Mouse (Mus musculus) kidney, adult 2 months (tissue): ENCODE data around the gene Cbx1.

ENCODE experiments used
- CTCF ChIP-seq: fragments of 200-500 bp; conservative IDR thresholded peaks from 2 replicates; pipeline ENCODE4 v1.5.1; 2011; ENCODE audit warnings: low read depth, mild to moderate bottlenecking, control low read depth, low read length, moderate library complexity, mixed read lengths; ENCODE audit not compliant: insufficient read depth, insufficient read length
- POLR2A ChIP-seq: fragments of 200-500 bp; IDR thresholded peaks from one replicate; pipeline ENCODE4 v1.6.1; 2011; ENCODE audit warnings: low read depth, low read length, control low read depth

DNA sequence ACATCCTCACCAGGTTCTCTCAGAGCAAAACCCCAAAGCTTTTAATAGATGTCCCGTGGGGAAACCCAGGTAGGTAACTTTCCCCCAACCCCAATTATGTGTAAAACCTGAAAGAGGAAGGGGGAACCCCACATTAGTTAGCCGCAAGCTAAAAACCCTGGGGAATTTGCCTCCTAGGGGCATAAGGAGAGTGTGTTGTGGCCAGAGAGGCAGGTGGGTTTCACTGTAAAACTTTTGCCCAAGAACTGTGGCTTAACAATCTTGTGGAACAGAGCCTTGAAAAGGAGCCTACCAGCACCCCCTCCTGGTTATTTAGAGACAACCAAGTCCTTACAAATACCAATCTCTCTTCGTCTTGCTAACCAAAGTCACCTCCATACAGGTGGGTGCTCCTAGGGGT lies 14.4 kb upstream of the Cbx1 start:
- TF ChIP-seq CTCF (no peak), POLR2A (no peak)
